Mouse (Mus musculus) urinary bladder, postnatal 25 days (tissue): ENCODE results near the gene C330021F23Rik.

Experiments used
- DNase-seq: peaks from one replicate; pipeline ENCODE4 v3.0.0; 2022; ENCODE audit warnings: low spot score

Gene C330021F23Rik

GRCm38 (mm10) chr8:3587391-3588257, 19.8 kb downstream of the C330021F23Rik start:
- DNase-seq = peak; percentile 60

DNA sequence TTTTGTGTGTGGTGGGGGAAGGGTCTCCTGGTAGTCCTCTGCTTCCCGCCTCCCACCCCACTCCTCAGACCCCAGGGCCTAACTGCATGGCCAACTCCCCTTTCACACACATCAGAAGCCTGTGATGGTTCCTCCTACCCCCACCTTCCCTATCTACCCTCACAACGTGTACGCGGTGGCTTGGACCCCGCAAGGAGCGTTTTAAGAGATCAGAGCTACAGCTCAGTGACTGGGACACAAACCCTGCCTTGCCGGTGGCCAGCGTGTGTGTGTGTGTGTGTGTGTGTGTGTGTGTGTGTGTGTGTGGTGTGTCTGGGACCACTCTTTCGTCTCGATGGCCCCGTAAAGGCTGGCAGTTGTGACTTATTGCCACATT, 20.5 kb downstream of the C330021F23Rik start:
- no peak for DNase-seq

DNA sequence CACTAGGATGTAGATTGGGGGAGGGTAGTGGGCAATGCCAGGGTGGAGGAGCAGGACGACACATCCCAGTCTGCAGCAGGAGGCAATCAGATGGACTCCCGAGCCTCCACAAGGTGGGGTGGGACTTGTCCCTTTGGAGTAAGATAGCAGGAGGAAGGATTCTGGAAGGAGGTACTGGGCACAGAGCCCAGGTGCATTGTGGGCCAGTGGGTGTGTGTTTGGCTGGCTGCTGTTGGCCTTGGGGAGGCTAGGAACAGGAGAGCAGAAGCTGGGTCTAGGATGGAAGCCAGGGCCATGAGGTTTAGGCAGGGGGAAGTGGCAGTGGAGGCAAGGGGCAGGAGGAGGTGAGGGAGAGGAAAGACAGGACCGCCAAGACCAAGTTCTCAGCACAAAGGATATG, 25.7 kb downstream of the C330021F23Rik start:
- no peak for DNase-seq

DNA sequence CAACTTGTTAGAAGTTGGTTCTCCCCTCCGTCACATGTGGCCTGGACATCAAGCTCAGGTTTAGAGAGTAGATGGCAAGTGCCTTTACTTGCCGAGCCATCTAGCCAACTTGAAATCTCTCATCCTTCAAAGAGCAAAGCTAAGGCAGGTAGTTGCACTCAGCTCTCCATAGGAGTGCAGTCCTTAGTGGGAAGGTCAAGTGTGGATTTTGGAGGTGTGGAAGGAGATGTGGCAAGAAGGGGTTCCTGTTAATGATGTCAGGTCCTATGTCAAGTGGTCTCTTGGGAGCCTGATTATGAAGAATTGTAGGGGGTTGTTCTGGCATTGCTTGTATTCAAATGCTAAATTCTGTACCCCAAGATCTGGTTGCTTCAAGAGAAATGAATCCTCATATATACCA, 26.7 kb downstream of the C330021F23Rik start:
- no peak for DNase-seq

- DNase-seq = no peak
Observed at GRCm38 (mm10) chr8:3598054-3598453, 30.3 kb downstream of the C330021F23Rik start.

GRCm38 (mm10) chr8:3599219-3599618, 31.4 kb downstream of the C330021F23Rik start:
- DNase-seq = no peak

DNA sequence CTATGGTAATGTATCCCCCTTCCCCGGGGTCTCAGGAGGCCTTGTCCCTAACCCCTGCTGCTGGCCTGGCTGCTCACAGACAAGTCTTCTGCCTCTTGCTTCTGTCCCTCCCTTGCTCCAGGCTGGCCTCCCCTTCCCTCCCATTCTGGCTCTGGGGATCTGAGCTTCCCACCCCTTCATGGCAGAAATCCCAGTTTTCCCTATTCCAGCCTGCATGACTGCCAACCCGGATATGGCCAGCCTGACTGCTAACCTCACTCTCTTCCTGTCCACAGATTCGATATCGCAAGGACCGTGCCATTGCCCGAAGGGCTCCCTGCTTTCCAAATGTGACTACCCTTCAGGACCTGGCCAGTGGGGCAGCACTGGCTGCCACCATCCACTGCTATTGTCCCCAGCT, 32.6 kb downstream of the C330021F23Rik start:
- DNase-seq = no peak

DNA sequence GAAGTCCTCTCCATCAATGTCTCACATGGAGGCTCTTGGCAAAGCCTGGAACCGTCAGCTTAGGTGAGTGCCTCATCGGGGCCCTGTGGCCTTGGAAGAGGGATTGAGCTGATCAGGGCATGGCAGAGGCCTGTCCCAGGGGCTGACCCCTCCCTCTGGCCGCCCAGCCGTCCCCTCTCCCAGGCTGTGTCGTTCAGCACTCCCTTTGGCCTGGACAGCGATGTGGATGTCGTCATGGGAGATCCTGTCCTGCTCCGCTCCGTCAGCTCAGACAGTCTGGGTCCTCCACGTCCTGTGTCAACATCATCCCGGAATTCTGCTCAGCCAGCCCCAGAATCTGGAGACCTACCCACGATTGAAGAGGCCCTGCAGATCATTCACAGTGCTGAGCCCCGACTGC, 35.6 kb downstream of the C330021F23Rik start:
- DNase-seq = no peak

DNA sequence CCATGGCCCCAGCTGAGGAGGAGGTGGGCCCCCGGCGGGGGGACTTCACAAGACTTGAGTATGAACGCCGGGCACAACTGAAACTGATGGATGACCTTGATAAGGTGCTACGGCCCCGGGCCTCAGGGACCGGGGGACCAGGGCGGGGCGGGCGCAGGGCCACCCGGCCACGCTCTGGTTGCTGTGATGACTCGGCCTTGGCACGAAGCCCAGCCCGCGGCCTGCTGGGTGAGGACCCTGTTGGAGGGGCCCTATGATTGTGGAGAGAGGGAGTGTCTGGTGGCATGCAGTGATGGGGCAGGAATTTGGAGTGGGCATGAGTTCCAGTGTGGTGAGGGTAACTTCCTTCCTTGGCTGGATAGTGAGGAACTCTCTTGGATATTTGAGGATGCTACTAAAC, 38.8 kb downstream of the C330021F23Rik start:
- DNase-seq = no peak

DNA sequence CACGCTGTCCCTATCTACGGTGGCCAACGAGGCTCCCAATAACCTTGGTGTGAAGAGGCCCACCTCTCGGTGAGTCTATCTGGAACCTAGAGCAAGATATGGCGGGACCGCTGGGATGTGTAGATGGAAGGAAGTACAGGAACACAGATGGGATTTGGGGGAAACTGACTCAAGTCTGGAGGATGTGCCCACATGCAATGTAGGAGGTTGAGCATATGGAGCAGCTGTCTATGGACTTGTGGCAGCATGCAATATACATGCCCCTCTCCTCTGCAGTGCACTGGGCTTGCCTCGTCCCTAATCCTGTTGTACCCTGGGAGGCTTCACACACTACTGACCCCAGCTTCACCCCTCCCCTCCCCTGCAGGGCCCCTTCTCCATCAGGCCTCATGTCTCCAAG, 40.0 kb downstream of the C330021F23Rik start:
- DNase-seq = no peak

GRCm38 (mm10) chr8:3609046-3609815, 41.4 kb downstream of the C330021F23Rik start:
- DNase-seq = no peak

DNA sequence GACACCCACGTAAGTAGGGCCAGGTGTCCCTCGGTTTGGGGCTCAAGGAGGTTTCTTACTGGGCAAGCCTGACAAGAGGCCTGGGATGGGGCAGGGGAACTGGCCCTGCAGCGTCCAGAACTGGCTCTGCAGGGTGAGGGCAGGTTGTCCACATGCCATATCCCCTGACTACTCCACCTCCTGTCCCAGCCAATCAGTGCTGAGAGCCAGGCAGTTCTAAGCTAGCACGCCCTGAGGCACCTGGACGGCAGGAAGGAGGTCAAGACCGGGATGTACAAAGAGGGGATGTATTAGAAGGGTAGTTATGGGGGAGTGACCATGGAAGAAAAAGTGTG, 42.0 kb downstream of the C330021F23Rik start:
- DNase-seq = no peak

DNA sequence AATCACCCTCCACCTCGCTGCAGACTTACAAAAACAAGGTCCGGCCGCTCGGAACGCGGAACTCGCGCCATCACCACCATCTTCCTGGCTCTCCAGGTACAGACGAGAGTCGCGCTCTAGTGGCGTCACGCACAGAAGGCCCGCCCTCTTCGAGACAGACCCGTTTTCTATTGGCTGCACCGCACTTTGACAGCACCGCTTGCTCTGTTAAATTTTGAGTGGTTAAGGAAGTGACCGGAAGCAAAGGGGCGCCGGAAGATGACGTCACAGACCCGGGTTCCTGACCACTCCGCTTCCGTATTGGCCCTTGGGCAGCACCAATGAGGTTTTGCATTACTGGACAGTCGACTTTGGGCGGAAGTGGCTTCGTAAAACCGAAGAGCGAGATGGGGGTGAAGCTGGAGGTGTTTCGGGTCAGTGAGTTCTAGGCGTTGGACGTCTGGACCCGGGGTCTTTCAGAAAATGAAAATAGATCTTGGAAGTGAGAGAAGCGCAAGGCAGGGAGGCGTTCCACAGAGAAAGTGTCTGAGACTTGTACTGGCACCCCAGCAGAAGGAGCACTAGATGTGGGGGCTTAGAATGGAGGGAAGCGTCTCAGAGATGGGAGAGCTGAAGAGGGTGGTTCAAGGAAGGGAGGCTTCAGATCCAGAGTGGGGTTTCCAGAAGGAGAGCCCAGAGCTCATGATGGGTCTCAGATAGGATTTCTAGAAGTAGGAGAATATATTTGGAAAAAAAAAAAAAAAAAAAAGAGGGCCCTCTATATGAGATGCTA, 53.6 kb downstream of the C330021F23Rik start, which contains the start of the genes Xab2 and Pet100:
Gene Xab2, minus strand, starts transcription at position 118 of the 772 bp plus-strand sequence.
Gene Pet100, plus strand, starts transcription at position 350 of the 772 bp plus-strand sequence.
- peak; percentile 95 for DNase-seq

GRCm38 (mm10) chr8:3622119-3622518, 54.3 kb downstream of the C330021F23Rik start:
- no peak for DNase-seq

DNA sequence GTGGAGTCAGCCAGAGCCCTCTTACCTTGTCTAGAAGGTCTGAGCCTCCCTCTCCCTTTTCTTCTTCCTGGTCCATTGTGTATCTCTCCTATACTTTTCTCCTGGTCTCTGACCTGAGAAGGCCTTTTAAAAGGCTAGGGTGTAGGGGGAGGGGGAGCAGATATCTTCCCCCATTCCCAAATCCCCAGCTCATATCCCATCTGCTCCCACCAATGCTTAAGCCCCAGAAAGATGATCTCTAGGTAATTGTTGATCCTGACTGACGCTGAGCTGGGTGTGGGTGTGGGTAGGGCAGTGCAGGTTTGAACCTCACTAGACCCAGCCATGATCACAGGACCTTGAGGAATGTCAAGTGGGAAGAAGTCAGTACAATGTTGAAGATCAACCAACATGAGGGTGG, 57.7 kb downstream of the C330021F23Rik start, which contains the start of gene Pcp2:
Gene Pcp2, minus strand, starts transcription at position 101 of the 400 bp plus-strand sequence.
- DNase-seq = no peak

- DNase-seq = no peak
Observed at GRCm38 (mm10) chr8:3626971-3627370, 59.2 kb downstream of the C330021F23Rik start.

DNA sequence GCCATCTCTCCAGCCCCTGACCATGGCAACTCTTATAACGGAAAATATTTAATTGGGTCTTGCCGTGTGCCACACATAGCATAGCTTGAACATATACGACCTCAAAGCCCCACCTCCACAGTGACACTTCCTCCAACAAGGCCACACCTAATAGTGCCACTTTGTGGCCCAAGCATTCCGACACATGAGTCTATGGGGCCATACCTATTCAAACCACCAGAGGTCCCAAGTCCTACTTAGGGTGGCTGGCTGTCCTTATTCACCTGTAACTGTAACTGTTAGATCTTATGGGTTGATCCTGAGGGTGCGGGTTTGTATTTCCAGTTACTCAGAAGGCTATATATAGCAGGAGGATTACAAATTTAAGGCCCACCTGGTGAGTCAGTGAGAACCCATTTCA, 60.2 kb downstream of the C330021F23Rik start:
- DNase-seq = no peak

DNA sequence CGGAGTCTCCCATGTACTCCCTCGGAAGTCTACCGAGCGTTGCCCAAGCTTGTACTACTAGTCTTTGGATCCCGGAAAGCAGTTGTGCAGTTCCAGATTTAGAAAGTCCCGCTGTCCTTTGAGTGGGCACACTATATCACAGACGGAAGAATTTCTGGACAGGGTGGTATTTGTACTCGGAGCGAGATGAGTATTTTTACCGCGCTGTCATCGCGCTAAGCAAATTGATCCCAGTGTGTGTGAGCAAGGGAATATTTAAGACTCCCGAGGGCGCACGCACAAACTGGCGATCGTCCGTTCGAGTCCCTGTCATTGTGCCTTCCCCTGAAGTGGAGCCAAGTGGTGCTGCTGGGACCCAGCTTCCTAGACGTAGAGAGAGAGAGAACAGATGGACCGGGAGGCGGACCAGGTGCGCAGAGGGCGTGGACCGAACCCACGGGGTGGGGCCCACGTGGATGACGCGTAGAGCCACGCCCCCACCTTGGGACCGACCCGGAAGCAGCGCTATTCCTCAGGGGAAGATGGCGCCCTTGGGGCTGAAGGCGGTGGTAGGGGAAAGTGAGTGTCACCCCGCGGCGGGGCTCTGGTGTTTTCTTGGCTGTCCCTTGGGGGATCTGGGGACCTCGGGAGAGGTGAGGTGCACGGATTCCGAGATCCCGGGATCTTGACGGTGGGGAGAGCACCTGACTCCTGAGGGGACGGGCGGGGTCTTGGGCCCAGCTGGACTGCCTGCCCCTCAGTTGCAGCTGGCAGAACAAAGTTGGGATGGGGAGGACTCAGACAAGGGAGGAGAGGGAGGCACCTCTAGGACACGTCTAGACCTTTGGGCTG, 63.1 kb downstream of the C330021F23Rik start, which contains the start of gene Stxbp2:
Gene Stxbp2, plus strand, starts transcription at position 309 of the 831 bp plus-strand sequence.
- DNase-seq = peak; percentile 76

- DNase-seq = no peak
Observed at GRCm38 (mm10) chr8:3631478-3631875, 63.7 kb downstream of the C330021F23Rik start.
